Mouse (Mus musculus): ENCODE measurements around the gene Cacnb1. TPM values are rescaled to one million over a fixed set of nuclear protein-coding genes. Genes with fewer than 3 reads are reported as not detected.
A peak's percentile ranks its signal among the peaks of the same experiment; 100 is the strongest.

The Cacnb1 gene
- polyA plus RNA-seq, 1 experiment from 2014 or later = 5.1 TPM

GRCm38 (mm10) chr11:98027785-98028184 is 5.0 kb upstream of the Cacnb1 start:
- no peaks in the 10 kb centered on the region for H3K9me3 ChIP-seq (ENCODE audit: control insufficient read depth, low read length)
- H3K27ac ChIP-seq (ENCODE audit: low read length) = peak overlapping the region; percentile 83
- H3K9ac ChIP-seq (ENCODE audit: low read depth, low read length) = peak overlapping the region; percentile 100
- H3K4me1 ChIP-seq (ENCODE audit: control insufficient read depth, insufficient read depth, low read length) = peaks cover 14% of the 10 kb centered on the region
- H3K4me2 ChIP-seq (ENCODE audit: low read depth, low read length) = peak overlapping the region; percentile 64
- H3K4me3 ChIP-seq (ENCODE audit: low read length) = peak overlapping the region; percentile 100
- 16% methylated on average over 7 of the region's 7 CpGs for WGBS
- H3K36me3 ChIP-seq (ENCODE audit: control insufficient read depth, insufficient read depth, low read length) = peaks cover 9% of the 10 kb centered on the region
- no peak for ATAC-seq
- no peaks in the 10 kb centered on the region for H3K27me3 ChIP-seq (replicated peaks; ENCODE audit: control insufficient read depth, insufficient read depth, low read length)

- peak overlapping the region; percentile 100 for H3K4me3 ChIP-seq (ENCODE audit: low read length)
- peak overlapping the region; percentile 100 for H3K9ac ChIP-seq (ENCODE audit: low read depth, low read length)
- peak overlapping the region; percentile 83 for H3K27ac ChIP-seq (ENCODE audit: low read length)
- no peaks in the 10 kb centered on the region for H3K27me3 ChIP-seq (replicated peaks; ENCODE audit: control insufficient read depth, insufficient read depth, low read length)
- no peaks in the 10 kb centered on the region for H3K9me3 ChIP-seq (ENCODE audit: control insufficient read depth, low read length)
- peak overlapping the region; percentile 64 for H3K4me2 ChIP-seq (ENCODE audit: low read depth, low read length)
- peaks cover 9% of the 10 kb centered on the region for H3K36me3 ChIP-seq (ENCODE audit: control insufficient read depth, insufficient read depth, low read length)
- no peak for ATAC-seq
- 0% methylated on average over 18 of the region's 18 CpGs for WGBS
- H3K4me1 ChIP-seq (ENCODE audit: control insufficient read depth, insufficient read depth, low read length) = peaks cover 14% of the 10 kb centered on the region
These were observed 4.5 kb upstream of the Cacnb1 start for GRCm38 (mm10) chr11:98027297-98027688.

GRCm38 (mm10) chr11:98026570-98027296 is 3.9 kb upstream of the Cacnb1 start, which contains the start of gene Rpl19:
Gene Rpl19 (plus strand): TSS chr11:98026710.
- ATAC-seq = peak; percentile 77

GRCm38 (mm10) chr11:98026248-98026569 is 3.4 kb upstream of the Cacnb1 start:
- H3K4me1 ChIP-seq (ENCODE audit: control insufficient read depth, insufficient read depth, low read length) = peaks cover 19% of the 10 kb centered on the region
- H3K36me3 ChIP-seq (ENCODE audit: control insufficient read depth, insufficient read depth, low read length) = peaks cover 9% of the 10 kb centered on the region
- H3K27me3 ChIP-seq (replicated peaks; ENCODE audit: control insufficient read depth, insufficient read depth, low read length) = no peaks in the 10 kb centered on the region
- peak overlapping the region; percentile 100 for H3K4me3 ChIP-seq (ENCODE audit: low read length)
- H3K9ac ChIP-seq (ENCODE audit: low read depth, low read length) = peak overlapping the region; percentile 100
- WGBS = 4% methylated on average over 15 of the region's 15 CpGs
- peak overlapping the region; percentile 82 for H3K27ac ChIP-seq (ENCODE audit: low read length)
- peak overlapping the region; percentile 76 for H3K4me2 ChIP-seq (ENCODE audit: low read depth, low read length)
- H3K9me3 ChIP-seq (ENCODE audit: control insufficient read depth, low read length) = no peaks in the 10 kb centered on the region
- ATAC-seq = no peak

More at GRCm38 (mm10) chr11:98026570-98027296, 3.9 kb upstream of the Cacnb1 start, which contains the start of gene Rpl19:
- Histone ChIP-seq H3K4me1 (ENCODE audit: control insufficient read depth, insufficient read depth, low read length) (peaks cover 14% of the 10 kb centered on the region), H3K4me3 (ENCODE audit: low read length) (peak within 1 kb of the TSS; percentile 100), H3K4me2 (ENCODE audit: low read depth, low read length) (peak within 1 kb of the TSS; percentile 76), H3K27me3 (replicated peaks; ENCODE audit: control insufficient read depth, insufficient read depth, low read length) (no peaks in the 10 kb centered on the region), H3K36me3 (ENCODE audit: control insufficient read depth, insufficient read depth, low read length) (peaks cover 9% of the 10 kb centered on the region), H3K27ac (ENCODE audit: low read length) (peak within 1 kb of the TSS; percentile 83), H3K9ac (ENCODE audit: low read depth, low read length) (peak within 1 kb of the TSS; percentile 100), H3K9me3 (ENCODE audit: control insufficient read depth, low read length) (no peaks in the 10 kb centered on the region)
- under 1% methylated on average over 64 of the region's 69 CpGs for WGBS

GRCm38 (mm10) chr11:98024516-98024915 is 1.7 kb upstream of the Cacnb1 start:
- Histone ChIP-seq H3K4me3 (ENCODE audit: low read length) (no peak overlapping the region), H3K9me3 (ENCODE audit: control insufficient read depth, low read length) (no peaks in the 10 kb centered on the region), H3K36me3 (ENCODE audit: control insufficient read depth, insufficient read depth, low read length) (peaks cover 6% of the 10 kb centered on the region), H3K9ac (ENCODE audit: low read depth, low read length) (no peak overlapping the region), H3K4me2 (ENCODE audit: low read depth, low read length) (no peak overlapping the region), H3K27ac (ENCODE audit: low read length) (no peak overlapping the region), H3K27me3 (replicated peaks; ENCODE audit: control insufficient read depth, insufficient read depth, low read length) (no peaks in the 10 kb centered on the region), H3K4me1 (ENCODE audit: control insufficient read depth, insufficient read depth, low read length) (peaks cover 25% of the 10 kb centered on the region)
- no peak for ATAC-seq
- WGBS = 89% methylated on average over 3 of the region's 3 CpGs

DNA sequence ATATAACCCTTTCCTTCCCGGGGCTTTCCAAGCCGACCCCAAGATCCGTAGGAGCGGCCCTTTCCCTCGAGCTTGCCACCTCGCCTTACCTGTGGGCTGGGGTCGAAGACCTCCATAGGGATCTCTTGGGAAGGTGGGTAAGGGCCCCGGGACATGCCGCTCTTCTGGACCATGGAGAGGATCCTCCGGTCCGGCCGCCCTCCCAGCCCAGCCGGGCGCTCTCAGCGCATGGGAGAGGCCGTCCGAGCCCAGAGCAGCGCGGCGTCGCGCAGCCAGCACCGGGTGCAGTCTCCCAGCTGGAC is 630 bp downstream of the Cacnb1 start:
- Histone ChIP-seq H3K36me3 (ENCODE audit: control insufficient read depth, insufficient read depth, low read length) (no peaks in the 10 kb centered on the region), H3K4me1 (ENCODE audit: control insufficient read depth, insufficient read depth, low read length) (peaks cover 21% of the 10 kb centered on the region), H3K4me2 (ENCODE audit: low read depth, low read length) (peak overlapping the region; percentile 94), H3K27ac (ENCODE audit: low read length) (peak overlapping the region; percentile 75), H3K27me3 (replicated peaks; ENCODE audit: control insufficient read depth, insufficient read depth, low read length) (no peaks in the 10 kb centered on the region), H3K9me3 (ENCODE audit: control insufficient read depth, low read length) (no peaks in the 10 kb centered on the region), H3K4me3 (ENCODE audit: low read length) (peak overlapping the region; percentile 78), H3K9ac (ENCODE audit: low read depth, low read length) (peak overlapping the region; percentile 83)
- peak; percentile 27 for ATAC-seq
- 2% methylated on average over 17 of the region's 23 CpGs for WGBS

DNA sequence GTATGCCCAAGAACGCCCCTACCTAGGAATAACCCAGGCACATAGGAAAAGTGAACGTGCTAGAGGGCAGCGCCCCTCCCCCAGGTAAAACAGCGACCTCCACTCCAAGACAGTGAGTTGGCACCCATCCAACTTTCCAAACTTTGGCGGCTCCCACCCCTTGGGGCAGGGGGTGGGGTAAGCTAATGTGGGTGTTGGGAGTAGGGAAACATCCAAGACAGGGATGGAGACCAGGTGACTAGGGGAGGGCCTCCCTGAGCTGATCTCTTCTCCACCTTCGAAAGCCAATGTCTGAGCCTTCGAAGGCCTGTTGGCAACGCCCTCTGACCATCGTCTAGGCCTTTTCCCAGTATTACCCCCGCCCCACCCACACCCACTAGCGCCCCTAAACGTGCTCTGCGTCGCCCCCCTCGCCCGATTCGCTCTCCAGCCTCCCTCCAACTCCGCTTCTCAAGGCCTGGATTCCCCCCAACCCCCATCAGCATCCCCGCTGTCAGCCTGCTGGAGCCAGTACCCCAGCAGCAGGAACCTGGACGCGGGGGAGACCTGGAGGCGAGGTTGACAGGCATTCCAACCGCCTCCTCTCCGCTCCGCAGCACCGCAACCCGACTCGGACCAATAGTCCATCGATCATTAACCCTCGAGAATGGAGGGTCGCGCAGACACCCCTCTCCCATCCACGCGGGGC is 1.1 kb downstream of the Cacnb1 start:
- ATAC-seq = peak; percentile 14; the same call in 1 of the 2 replicates
- Histone ChIP-seq H3K4me3 (ENCODE audit: low read length) (peak overlapping the region; percentile 78), H3K9me3 (ENCODE audit: control insufficient read depth, low read length) (no peaks in the 10 kb centered on the region), H3K4me2 (ENCODE audit: low read depth, low read length) (peak overlapping the region; percentile 94), H3K9ac (ENCODE audit: low read depth, low read length) (peak overlapping the region; percentile 83), H3K27ac (ENCODE audit: low read length) (peak overlapping the region; percentile 75; the same call in 1 of the 2 replicates), H3K36me3 (ENCODE audit: control insufficient read depth, insufficient read depth, low read length) (no peaks in the 10 kb centered on the region), H3K27me3 (replicated peaks; ENCODE audit: control insufficient read depth, insufficient read depth, low read length) (no peaks in the 10 kb centered on the region), H3K4me1 (ENCODE audit: control insufficient read depth, insufficient read depth, low read length) (peaks cover 21% of the 10 kb centered on the region)
- WGBS = 4% methylated on average over 31 of the region's 34 CpGs

DNA sequence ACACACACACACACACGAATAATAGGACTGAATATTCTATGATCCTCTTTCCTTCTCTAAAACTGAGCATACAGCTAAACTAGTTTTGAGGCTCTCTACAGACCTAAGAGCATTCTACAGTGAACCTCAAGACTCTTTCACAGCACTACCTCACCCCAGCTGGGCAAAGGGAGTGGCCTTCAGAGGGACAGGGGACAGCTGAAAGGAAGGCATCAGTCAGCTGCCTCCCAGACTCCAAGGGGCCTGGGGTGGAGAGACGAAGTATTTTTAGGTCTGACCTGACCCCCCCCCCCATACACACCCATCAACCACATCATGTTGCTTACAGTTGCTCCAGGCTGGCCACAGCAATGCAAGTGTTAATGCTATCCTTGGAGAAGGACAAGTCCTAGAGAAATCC is 1.7 kb downstream of the Cacnb1 start:
- no peak for ATAC-seq
- Histone ChIP-seq H3K36me3 (ENCODE audit: control insufficient read depth, insufficient read depth, low read length) (no peaks in the 10 kb centered on the region), H3K27ac (ENCODE audit: low read length) (no peak overlapping the region), H3K4me1 (ENCODE audit: control insufficient read depth, insufficient read depth, low read length) (peaks cover 20% of the 10 kb centered on the region), H3K9ac (ENCODE audit: low read depth, low read length) (peak overlapping the region; percentile 83; the same call in 1 of the 2 replicates), H3K27me3 (replicated peaks; ENCODE audit: control insufficient read depth, insufficient read depth, low read length) (no peaks in the 10 kb centered on the region), H3K9me3 (ENCODE audit: control insufficient read depth, low read length) (no peaks in the 10 kb centered on the region), H3K4me2 (ENCODE audit: low read depth, low read length) (peak overlapping the region; percentile 94), H3K4me3 (ENCODE audit: low read length) (peak overlapping the region; percentile 78)
- WGBS = 50% methylated on average over 2 of the region's 2 CpGs

GRCm38 (mm10) chr11:98020710-98021109 is 2.1 kb downstream of the Cacnb1 start:
- H3K9me3 ChIP-seq (ENCODE audit: control insufficient read depth, low read length) = no peaks in the 10 kb centered on the region
- no peak overlapping the region for H3K9ac ChIP-seq (ENCODE audit: low read depth, low read length)
- H3K4me1 ChIP-seq (ENCODE audit: control insufficient read depth, insufficient read depth, low read length) = peaks cover 16% of the 10 kb centered on the region
- no peak overlapping the region for H3K27ac ChIP-seq (ENCODE audit: low read length)
- 86% methylated on average over 1 of the region's 1 CpGs for WGBS
- ATAC-seq = no peak
- H3K36me3 ChIP-seq (ENCODE audit: control insufficient read depth, insufficient read depth, low read length) = no peaks in the 10 kb centered on the region
- no peaks in the 10 kb centered on the region for H3K27me3 ChIP-seq (replicated peaks; ENCODE audit: control insufficient read depth, insufficient read depth, low read length)
- H3K4me3 ChIP-seq (ENCODE audit: low read length) = no peak overlapping the region
- H3K4me2 ChIP-seq (ENCODE audit: low read depth, low read length) = no peak overlapping the region
